Mouse (Mus musculus): ENCODE measurements at regions not wholly inside any gene's neighbourhood (a gene's known extent, or its start where the extent isn't known, plus 50 kb on each side); places are given as distances from the start of the nearest gene placed in this dataset.
A peak's percentile ranks its signal among the peaks of the same experiment; 100 is the strongest.

DNA sequence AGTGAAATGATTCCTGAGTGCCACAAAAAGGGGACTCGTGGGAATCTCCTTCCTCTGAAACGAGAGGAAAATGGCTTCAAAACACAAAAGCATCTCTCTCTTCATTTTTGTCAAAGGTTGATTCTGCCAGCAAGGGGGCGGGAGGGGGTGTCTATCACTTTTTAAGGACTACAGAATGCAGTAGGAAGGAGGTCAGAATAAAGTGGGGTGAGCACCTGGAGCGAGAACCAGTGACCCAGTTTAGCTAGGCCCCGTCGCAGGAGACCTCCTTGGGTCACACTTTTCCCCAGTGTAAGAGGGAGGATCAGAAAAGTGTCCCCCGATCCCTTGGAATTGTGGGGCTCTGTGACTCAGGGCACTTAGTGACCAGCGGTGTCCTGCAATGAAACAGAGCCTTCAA, 133.1 kb downstream of the Tgfb2 start:
- DNase-seq (ENCODE audit: low spot score in 2 of 2), result no peak

DNA sequence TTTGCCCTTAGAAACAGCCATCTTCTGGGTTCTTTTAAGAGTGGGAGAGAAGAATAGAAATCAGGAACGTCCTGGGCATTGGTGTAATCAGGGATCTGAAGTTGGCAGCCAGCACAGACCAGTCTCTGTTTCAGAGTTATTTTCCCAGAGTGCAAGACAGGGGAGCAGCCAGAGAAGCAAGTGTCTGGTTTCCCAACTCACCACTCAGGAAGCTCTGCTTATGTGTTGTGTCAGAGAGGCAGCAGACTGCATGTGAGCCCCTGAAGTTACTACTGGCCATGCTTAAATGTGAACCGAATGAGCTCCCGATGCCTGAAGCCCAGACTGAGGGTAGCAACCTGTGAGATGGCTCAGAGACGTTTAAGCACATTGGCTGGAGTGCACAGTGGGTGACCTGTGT, 133.7 kb downstream of the Tgfb2 start:
- no peak for DNase-seq (ENCODE audit: low spot score in 2 of 2)

DNA sequence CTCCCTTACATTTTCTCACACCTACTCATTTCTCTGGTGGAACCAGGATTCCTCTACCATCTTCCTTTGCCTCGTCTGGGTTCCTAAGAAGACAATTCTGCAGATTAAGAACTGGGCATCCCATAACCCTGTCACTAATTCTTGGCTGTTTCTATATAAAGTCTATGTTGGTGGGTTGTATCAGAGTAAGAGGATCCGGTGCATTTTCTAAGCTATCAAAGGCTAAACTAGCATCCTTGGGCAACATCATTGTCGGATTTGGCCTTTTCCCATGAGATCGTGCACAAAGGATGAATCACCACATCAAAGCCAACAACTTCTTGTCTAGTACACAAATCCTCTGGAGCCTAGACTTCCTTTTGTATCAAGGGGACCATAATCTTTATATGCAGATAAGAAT, 137.3 kb downstream of the Tgfb2 start:
- no peak for DNase-seq (ENCODE audit: low spot score in 2 of 2)

DNA sequence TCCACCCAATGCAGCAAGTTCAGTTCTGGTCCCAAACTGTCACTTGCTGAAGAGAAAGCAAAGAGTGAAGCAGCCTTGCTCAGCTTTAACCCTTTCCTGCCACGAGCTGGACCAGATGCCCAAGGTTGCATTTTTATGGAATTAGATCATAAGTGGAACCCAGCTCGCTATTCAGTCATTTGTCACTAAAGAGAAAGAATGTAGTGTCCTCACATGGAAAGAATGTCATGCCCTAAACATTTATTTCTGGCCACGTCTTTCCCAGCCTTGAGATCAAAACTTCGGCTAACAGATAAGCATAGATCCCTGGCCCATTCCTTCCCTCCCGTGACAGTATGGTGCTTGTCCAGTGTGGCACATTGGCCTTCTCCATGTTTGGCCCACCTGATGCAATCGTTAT, 137.7 kb downstream of the Tgfb2 start:
- no peak for DNase-seq (ENCODE audit: low spot score in 2 of 2)

DNA sequence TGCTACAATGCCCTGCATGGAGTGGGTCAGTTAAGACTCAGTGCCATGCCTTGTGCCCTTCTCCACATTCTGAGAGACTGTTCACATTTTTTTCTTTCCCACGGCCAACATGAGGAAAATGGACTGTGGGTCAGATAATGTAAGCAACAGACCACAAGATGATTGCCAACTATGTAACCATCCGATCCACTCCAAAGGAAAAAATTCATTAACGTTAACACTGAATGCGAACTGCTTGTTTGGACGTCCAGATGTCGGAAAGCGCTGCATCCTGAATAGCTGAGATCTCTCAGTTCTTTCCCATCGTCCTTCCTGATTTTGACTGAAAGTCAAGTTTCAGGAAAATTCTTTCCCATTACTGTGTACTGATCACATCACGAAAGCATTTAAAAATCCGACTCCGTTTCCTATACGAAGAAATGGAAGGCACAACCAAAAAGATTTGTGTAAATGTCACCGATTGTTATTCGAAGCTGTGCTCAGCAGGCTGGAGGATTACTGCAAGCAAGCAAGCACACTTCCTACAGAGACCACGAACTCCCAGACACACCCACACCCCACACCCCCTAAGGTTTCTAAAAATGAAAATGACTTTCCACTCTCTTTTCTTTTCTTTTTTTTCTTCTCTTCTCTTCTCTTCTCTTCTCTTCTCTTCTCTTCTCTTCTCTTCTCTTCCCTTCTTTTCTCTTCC, 138.5 kb downstream of the Tgfb2 start:
- no peak for DNase-seq (ENCODE audit: low spot score in 2 of 2)

DNA sequence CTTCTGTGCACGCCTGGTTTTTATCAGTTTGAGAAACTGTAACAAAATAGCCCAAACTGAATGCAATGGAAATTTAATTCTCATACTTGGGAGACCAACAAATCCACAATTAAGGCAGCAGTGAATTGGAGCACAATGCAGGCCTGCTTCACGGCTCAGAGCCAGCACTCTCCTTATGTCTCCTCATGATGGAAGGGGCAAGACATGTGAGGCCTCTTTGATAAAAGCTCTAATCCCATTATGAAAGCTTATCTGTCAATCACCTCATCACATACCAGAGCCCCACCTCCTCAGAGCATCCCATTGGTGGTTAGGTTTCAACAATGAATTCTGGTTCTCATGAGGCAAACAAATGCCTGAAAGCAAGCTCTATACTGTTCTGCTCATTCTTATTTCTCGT, 143.8 kb downstream of the Tgfb2 start:
- DNase-seq (ENCODE audit: low spot score in 2 of 2), result no peak

DNA sequence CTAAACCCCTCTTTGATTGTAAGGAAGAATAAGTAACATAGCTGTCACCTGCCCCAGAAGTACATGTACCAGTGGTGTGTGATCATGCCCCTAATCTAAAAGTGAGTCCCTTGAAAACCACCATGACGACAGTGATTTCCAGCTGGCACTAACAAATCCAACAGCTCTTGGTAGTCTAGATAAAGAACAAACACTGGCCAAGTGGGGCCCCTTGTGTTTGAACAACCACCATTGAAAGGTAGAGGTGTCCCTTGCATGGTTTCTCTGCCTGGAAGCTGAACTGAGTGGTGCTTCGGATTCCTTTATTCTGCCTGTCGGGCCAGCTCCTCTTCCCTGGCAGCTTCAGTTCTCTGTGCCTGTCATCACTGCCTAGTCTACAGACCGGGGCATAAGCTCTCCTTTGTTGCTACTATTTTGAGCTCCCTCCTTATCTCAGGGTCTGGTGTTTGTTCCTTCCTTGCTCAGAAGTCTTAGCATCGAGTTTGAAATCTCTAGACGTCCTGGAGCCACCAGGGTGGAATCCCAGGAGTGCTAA, 150.3 kb downstream of the Tgfb2 start:
- DNase-seq (ENCODE audit: low spot score in 2 of 2), result no peak

DNA sequence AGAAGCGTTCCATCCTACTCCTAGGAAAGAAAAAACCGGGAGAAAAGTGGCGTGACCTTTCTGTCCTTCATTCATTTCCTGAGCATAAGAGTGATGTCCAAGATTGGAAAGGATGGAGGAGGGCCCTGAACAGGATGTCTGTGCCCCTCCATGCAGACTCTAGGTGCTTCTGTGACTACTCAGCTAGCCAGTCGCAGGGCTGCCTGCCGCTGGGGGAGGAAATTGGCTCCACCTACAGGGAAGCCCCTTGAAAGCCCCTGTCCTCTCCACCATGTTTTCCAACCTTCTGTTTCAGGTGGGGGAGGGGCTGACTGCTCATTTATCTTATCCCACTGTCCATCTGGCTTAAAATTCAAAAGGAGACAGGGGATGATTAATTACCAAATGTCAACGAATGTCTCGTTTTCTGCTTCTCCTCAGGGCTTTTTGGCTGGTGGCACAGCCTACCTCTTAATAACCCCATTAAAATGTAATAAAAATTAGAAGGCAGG, 151.2 kb downstream of the Tgfb2 start:
- no peak for DNase-seq (ENCODE audit: low spot score in 2 of 2)

DNA sequence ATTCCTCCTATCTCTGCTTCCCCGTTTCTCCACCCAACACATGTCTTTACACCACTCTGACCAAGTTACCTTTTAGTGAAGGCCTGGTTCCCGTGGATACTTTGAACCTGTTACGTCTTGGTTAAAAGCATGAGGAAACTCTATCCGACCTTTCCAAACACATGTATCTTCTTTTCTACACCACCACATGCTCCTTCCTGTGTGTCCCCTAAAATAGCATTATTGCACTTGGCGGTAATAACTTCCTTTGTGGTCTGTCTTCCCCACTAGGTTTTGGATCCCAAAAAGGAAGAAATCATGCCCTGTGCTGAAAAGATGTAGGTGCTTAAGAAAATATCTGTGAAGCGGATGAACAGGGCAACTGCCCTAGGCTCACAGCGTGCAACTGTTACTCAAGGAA, 153.1 kb downstream of the Tgfb2 start:
- no peak for DNase-seq (ENCODE audit: low spot score in 2 of 2)

DNA sequence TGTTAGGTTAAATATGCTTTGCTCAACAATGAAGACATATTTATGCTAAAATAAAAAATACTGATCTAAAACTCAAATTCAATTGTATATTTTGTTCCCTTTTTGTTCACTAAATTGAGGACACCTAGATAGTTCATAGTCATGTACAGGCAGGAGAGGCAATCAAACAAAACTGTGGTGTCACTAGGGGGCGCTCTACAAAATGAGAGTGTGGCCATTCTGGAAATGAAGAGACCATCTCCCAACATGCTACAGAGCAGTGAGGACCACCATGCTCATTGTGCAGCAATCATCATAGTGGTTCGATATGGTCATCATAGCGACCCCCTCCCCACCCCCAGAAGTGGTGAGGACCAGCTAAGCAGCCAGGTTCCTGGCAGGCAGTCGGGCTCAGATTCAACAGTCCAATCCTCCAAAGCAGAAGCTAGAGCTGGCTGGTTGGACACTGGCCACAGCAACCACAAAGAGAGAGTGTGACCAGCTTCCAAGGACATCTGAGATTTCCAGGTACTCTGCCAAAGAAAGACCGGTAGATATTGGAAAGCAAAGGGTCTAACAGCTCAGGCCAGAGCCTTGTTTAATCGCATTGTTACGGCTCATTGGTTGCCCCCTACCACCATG, 155.4 kb downstream of the Tgfb2 start:
- DNase-seq (ENCODE audit: low spot score in 2 of 2), result peak; percentile 33 to 44

DNA sequence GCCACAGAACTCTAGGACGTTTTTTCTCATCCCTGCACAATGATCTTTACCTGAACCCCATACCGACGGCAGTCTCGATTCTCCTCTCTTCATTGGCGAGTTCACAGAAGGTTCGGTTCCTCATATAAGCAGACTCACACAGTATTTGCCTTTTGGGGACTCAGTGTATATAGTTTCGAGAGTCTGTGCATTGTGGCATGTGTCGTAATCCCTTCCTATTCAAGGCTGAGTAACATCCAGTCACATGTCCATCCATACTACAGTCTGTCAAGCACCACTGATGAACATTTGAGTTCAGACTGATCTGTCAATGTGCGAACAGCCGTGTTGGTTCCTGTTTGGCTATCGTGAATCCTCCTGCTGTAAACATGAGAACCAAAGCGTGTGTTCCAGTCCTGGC, 156.6 kb downstream of the Tgfb2 start:
- DNase-seq (ENCODE audit: low spot score in 2 of 2), result no peak

DNA sequence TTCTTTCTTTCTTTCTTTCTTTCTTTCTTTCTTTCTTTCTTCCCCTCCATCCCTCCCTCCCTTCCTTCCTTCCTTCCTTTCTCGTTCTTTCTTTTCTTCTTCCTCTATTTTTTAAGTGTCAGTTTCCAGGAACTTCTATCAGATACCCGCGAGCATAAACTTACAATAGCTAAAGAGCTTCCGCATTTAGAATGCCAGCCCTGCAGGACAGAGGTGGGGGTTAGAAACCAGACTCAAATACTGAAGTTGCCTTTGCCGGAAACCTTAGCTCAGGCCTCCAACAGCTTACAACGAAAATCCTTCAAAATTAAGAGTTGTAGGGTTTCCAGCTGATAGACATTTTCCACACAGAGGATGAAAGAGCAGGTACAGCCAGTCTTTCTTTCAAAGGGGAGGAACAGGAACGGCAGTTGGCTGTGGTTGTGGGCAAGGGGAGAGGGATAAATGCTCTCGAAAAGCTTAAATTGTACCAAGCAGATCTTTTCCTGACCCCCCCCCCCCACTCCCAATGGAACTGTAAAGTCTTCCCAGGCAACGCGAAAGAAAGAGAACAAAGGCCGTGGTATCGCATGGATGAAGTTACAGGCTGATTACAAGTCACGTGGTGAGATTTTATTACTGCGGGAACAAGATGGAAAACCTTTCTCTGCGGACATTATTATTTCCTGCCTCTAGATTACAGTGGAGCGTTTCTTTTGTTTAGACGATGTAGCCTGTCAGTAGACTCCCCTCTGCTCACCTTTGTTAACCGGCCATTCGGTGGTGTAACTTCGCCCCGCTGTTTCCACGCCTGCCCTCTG, 159.2 kb downstream of the Tgfb2 start:
- no peak for DNase-seq (ENCODE audit: low spot score in 2 of 2)

DNA sequence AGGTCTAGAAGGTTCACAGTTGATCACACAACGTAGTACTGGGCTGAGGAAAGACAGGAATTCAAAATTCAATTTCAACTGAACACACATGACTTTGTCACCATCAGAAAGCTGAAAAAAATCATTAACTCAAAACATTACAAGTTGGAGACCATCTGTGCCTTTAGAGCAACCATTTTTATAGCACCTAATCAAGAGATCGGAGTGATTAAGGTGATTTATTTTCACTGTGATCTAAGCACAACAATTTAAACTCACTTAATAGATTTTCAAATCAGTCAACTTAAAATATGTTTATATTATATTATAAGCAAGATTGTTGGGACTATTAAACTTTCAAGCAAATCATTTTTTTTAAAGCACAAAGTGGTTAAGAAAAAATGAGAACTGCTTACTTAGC, 165.7 kb downstream of the Tgfb2 start:
- DNase-seq (ENCODE audit: low spot score in 2 of 2), result no peak

DNA sequence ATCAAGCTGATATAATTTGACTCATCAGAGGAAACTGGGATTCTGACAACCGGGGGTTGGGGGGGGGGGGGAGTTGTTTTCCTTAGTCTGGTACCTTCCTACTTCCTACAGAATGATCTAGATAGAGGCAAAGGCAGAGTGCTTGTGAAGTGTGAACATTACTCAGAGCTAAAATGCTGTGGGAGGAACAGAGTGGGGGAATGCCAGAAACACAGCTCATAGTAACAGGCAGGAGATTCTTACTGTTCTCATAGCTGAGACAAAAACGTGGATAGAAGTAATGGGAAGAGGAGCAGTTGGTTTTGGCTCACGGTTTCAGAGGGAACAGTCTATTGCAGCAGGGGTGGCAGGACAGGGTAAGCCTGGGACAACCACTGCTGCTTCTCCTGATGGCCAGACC, 167.6 kb downstream of the Tgfb2 start:
- DNase-seq (ENCODE audit: low spot score in 2 of 2), result peak in 1 of 2 experiments; percentile 31

DNA sequence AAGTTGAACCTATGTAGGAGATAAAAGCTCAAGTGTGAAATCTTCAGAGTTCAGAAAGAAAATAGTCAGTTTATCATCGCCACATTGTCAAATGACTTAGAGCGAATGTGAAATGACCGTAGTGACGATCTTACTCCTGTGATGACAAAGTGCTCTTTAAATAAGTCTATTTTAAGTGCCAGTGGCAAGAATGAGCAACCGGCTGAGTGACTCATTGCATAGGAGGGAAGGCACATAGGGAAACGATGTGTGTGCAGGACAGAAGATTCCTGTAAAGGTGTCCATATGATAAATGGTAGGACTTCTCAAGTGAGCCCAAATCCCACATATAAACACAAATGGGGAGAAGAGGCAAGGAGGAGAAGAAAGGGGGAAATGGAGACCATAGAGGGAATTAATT, 189.8 kb downstream of the Tgfb2 start:
- DNase-seq (ENCODE audit: low spot score in 2 of 2), result no peak

DNA sequence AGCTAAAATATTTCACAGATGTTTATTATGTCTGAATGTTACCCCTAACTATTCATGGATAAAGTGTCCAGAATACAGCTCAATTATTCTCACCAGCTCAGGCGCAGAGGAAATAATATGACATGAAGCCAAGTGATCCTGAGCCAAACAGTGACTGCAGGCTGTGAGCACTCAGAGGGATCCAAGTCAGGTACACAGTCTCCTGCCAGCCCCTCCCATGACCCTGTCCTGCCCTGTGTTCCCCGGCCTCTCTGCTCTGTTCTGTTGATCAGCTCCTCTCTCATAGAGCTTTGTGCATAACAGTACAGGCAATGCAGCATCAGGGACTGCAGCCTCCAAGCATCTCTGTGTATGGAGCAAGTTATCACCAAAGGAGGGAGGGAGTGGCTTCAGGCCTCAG, 190.7 kb downstream of the Tgfb2 start:
- DNase-seq (ENCODE audit: low spot score in 2 of 2), result no peak

DNA sequence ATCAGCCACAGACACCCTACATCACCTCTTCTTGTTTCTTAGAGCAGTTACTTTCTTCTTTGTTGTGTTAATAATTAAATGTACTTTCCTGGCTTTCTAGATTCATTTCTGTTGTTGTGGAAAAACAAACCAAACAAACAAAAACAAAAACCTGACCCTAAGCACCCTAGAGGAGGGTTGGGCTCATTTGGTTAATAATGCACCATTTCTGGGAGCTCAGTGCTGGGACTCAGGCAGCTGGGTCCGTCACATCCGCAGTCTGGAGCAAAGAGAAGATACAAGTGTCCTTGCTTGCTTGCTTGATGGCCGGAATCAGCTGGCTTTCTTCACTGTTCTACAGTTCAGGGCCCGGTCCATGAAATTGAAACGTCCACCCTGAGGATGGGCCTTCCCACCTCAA, 191.9 kb downstream of the Tgfb2 start:
- no peak for DNase-seq (ENCODE audit: low spot score in 2 of 2)

DNA sequence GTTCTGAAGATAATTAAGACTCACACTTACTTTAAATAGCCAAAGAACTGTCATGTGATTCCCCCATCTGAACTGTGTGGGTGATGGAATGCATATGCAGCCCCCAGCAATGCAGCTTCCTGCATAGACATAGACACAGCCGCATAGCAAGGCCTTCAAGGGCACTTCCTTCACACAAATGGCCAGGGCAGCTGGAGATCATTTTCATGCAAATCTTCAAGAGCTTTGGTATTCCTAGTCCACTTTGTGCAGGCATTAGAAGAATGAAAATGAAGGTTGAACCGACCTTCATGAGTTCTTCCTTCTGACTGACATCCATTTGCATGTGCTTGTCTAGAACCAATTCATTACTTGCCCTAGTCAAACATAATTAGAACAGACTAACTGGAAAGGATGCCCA, 195.3 kb downstream of the Tgfb2 start:
- DNase-seq (ENCODE audit: low spot score in 2 of 2), result no peak

DNA sequence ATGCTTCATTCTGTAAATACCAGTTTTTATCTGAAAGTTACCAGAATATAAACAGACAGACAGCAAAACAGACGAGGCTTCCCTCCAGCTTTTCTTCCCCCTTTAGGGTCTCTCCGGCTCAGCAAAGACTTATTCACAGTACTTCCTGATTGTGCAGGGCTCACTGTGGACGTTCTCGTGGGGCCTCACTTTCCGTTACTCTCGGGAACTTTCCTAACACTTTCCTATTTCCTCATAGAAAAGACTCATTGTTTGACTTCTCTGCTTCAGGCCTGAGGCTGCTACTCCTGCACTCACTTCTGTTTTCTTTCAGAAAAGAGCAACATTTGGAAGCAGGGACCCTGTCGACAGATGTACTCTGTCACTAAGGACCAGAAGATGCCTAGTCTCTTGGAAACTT, 197.4 kb downstream of the Tgfb2 start:
- no peak for DNase-seq (ENCODE audit: low spot score in 2 of 2)

DNA sequence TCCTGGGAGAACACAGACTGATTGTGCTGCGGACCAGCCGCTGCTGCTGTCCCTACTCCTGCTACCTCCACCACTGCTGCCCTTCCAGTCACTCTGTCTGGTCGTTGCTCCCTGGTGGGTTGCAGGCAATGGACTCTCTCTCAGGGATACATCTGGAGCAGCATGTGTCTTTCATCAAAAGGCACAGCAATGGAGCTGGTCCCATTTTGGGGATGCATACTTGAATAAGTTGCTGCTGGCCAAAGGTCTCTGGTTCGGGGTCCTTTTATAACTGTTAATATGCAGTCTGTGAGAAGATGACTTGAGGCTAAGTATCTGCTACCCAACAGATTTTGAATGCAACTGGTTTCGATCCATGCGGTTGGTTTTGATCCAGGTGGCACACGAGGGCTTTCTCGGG, 197.8 kb downstream of the Tgfb2 start:
- no peak for DNase-seq (ENCODE audit: low spot score in 2 of 2)

DNA sequence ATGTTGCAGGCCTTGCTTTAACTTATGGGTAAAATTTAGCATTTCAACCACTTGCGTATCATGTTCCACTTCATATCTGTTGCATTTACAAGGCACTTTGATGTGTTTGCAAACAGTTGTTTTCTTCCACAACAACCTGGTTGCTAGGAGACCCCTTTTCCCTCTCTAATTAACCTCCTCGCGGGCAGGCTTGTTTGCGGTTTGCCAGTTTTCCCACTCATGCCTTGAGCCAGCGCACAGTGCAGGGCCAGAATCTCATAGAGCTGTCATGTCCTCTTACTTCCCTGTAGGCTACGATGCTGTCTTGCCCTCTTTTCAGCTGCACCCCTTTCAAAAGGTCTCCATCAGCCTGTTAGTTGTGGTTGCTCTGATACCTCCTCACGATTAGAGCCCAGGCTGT, 199.3 kb downstream of the Tgfb2 start:
- peak in 1 of 2 experiments; percentile 26 for DNase-seq (ENCODE audit: low spot score in 2 of 2)

DNA sequence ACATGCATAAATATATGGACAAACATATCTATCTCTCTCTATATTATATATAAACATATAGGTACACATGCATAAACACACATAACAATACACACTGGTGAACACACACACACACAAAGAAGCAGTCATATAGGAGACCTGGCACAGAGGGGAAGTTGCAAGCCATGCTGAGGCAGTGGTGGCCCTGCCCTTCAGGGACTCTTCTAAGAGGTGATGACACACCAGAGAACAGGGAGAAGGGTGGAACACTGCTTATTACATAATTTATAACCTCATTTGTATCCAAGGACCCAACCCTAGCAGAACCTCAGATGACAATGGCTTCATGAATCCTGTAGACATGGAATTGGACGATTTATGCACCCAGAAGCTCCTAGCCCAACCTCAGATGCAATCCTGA, 199.9 kb downstream of the Tgfb2 start:
- no peak for DNase-seq (ENCODE audit: low spot score in 2 of 2)

All from right cerebral cortex, postnatal 10 days (tissue).